Mouse (Mus musculus): Measurements from ENCODE around the gene Fbxo11. TPM values are rescaled to one million over a fixed set of nuclear protein-coding genes. Genes with fewer than 3 reads are reported as not detected.

Fbxo11 gene
- total RNA-seq (2014; rRNA removed) (16.7 and 17.1 TPM in 2 replicates), polyA plus RNA-seq (2012; rRNA removed) (5.1 and 5.9 TPM in 2 replicates)

DNA sequence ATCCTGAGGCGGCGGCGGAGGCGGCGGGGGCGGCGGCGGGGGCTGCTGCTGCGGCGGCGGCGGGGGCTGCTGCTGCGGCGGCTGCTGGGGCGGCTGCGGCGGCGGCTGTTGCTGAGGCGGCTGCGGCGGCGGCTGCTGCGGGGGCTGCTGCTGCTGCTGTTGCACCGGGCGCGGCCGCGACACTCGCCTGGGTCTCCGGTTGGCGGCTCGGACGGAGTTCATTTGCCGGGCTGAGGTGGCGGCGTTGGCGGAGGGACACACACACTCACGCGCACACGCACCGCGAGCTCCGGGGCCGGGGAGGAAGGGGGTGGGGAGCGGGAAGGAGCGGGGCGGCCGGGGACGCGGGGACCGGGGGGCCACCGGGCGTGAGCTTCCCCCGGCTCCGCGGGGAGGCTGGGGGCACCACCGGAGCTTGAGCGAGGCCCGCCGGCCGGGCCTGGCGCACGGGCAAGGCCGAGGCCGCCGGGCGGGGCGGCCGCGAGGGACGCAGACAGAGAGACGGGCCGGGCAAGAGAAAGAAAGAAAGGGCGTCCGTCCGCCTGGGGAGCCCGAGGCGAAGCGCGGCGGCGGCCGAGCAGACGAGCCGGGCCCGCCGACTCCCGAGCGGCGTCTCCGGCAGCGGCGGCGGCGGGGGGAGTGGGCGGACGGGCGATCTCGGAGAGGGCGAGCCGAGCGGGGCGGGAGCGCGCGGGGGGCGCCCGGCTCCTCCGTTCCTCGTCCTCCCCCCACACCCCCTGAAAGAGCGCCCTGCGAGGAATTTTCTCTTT is at the start of gene Fbxo11:
Gene Fbxo11, minus strand, starts transcription at position 261 of the 770 bp plus-strand sequence.
- H3K27ac ChIP-seq (replicated peaks; ENCODE audit: insufficient read depth, low read depth, low read length) = peak within 1 kb of the TSS; percentile 75
- H3K9ac ChIP-seq (ENCODE audit: low read depth, low read length) = peak within 1 kb of the TSS; percentile 97
- peaks cover 2% of the 10 kb centered on the region; the same call in 1 of the 2 replicates for H3K4me1 ChIP-seq (ENCODE audit: control insufficient read depth, insufficient read depth, low read length)
- H3K36me3 ChIP-seq (ENCODE audit: control insufficient read depth, insufficient read depth, low read length) = no peaks in the 10 kb centered on the region
- H3K79me2 ChIP-seq (ENCODE audit: control insufficient read depth, insufficient read depth, low read length) = peaks cover 14% of the 10 kb centered on the region
- DNase-seq (ENCODE audit: extremely low read depth, low read depth, low spot score) = no peak
- no peaks in the 10 kb centered on the region for H3K27me3 ChIP-seq (ENCODE audit: control insufficient read depth, insufficient read depth, low read length)
- TF ChIP-seq CTCF (IDR thresholded peaks at IDR 0.05; ENCODE audit: low read depth, low read length) (no peak), POLR2A (IDR thresholded peaks at IDR 0.05; ENCODE audit: extremely low read depth, insufficient read depth, low read length) (no peak)
- peak within 1 kb of the TSS; percentile 96 for H3K4me3 ChIP-seq (ENCODE audit: insufficient read depth, low read depth, low read length)
- under 1% methylated on average over 69 of the region's 112 CpGs for whole genome bisulfite sequencing

DNA sequence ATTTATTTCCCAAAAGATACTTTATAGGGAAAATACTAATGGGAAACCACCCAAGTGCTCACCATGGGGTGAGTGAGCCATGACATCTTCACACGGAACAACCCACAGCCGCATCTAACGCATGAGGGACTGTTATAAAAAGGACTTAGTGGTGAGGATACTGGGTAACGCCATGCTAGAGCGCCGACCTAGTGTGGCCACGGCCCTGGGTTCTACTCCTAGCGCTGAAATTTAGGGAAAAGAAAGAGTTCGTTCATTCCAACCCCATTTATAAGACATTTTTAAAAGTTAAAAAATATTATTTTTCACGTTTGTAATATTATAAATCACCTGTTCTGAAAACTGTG is 48.8 kb upstream of the Fbxo11 start:
- 92% methylated on average over 10 of the region's 10 CpGs for WGBS
- Histone ChIP-seq H3K79me2 (ENCODE audit: control insufficient read depth, insufficient read depth, low read length) (no peaks in the 10 kb centered on the region), H3K27me3 (ENCODE audit: control insufficient read depth, insufficient read depth, low read length) (no peaks in the 10 kb centered on the region), H3K4me3 (ENCODE audit: insufficient read depth, low read depth, low read length) (no peak overlapping the region), H3K27ac (replicated peaks; ENCODE audit: insufficient read depth, low read depth, low read length) (no peak overlapping the region), H3K9ac (ENCODE audit: low read depth, low read length) (no peak overlapping the region), H3K36me3 (ENCODE audit: control insufficient read depth, insufficient read depth, low read length) (no peaks in the 10 kb centered on the region), H3K4me1 (ENCODE audit: control insufficient read depth, insufficient read depth, low read length) (no peaks in the 10 kb centered on the region)
- no peak for TF ChIP-seq CTCF (IDR thresholded peaks at IDR 0.05; ENCODE audit: low read depth, low read length)
- no peak for TF ChIP-seq POLR2A (IDR thresholded peaks at IDR 0.05; ENCODE audit: extremely low read depth, insufficient read depth, low read length)
- DNase-seq (ENCODE audit: extremely low read depth, low read depth, low spot score) = no peak

DNA sequence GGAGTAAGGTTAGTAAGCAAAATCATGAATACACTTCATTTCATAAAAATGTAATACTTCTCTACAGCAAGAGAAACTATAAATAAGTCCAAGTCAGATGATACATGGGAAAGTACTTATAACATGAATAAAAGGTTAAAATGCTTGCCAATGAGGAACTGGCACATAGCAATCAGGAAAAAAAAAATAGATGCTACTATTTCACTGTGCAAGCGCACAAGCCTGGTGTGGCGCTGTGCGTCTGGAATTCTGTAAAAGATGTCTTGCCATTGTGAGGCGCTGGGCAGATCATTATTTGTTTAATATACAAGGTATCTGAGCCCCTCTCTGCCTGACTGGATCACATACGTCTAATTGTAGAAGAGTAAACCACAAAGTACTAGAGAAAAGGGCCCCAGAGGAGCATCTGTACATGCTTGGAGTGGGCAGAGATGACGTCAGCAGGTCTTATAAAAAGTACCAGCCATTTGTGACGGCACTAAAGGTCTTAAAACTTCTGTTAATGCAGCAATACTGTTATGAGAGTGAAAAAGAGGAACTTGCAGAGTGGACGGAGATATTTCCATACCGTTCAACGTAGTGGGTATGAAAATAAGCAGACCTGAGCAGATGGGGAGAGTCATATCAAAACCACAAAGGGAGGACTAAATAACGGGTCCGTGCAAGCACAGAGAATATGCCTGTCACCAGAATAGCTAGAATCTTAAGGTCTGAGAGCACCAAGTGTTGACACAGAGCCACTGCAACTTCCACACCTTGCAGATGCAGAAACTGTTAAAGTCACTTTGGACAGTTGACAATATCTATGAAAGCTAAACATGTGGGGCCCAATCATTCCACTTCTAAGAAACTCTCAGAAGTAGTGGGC is 48.2 kb upstream of the Fbxo11 start:
- Histone ChIP-seq H3K79me2 (ENCODE audit: control insufficient read depth, insufficient read depth, low read length) (no peaks in the 10 kb centered on the region), H3K9ac (ENCODE audit: low read depth, low read length) (no peak overlapping the region), H3K36me3 (ENCODE audit: control insufficient read depth, insufficient read depth, low read length) (no peaks in the 10 kb centered on the region), H3K4me1 (ENCODE audit: control insufficient read depth, insufficient read depth, low read length) (no peaks in the 10 kb centered on the region), H3K27me3 (ENCODE audit: control insufficient read depth, insufficient read depth, low read length) (no peaks in the 10 kb centered on the region), H3K27ac (replicated peaks; ENCODE audit: insufficient read depth, low read depth, low read length) (no peak overlapping the region), H3K4me3 (ENCODE audit: insufficient read depth, low read depth, low read length) (no peak overlapping the region)
- WGBS = 81% methylated on average over 12 of the region's 12 CpGs
- TF ChIP-seq CTCF (IDR thresholded peaks at IDR 0.05; ENCODE audit: low read depth, low read length) = no peak
- TF ChIP-seq POLR2A (IDR thresholded peaks at IDR 0.05; ENCODE audit: extremely low read depth, insufficient read depth, low read length) = no peak
- DNase-seq (ENCODE audit: extremely low read depth, low read depth, low spot score) = peak; percentile 27

DNA sequence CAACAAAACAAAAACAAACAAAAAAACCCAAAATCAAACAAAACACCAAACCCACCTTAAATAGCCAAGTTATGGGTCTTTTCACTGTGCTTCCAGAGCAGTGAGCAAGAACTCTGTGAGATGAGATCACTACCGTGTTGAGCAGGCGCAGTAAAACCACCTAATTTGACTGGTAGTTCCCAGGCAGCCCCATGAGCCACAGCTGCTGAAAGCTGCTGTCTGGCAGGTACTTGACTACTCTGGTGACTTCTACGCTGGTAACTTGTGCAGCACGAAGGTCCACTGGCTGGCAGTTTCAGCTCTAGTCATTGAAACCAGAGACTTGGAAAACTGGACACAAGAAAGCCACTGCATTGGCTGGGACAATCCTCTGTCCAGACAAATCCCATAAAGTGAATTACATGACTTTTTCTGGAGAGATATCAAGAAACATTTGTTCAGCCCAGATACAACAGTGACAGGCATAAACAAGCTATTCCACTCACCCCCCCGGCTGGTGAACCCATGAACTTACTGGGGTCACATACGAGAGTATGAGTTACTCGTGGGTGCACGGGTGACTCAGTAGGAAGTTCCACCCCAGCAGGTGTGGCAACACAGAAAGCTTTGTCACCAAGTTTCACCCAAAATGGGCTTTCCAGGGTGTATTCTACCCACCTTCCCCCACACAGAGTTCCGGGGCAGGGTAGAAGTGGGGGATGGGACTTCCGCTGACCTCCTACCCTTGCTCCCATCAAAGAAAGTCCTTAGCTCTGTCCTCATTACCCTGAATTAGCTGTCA is 47.0 kb upstream of the Fbxo11 start:
- Histone ChIP-seq H3K79me2 (ENCODE audit: control insufficient read depth, insufficient read depth, low read length) (no peaks in the 10 kb centered on the region), H3K9ac (ENCODE audit: low read depth, low read length) (no peak overlapping the region), H3K27ac (replicated peaks; ENCODE audit: insufficient read depth, low read depth, low read length) (no peak overlapping the region), H3K27me3 (ENCODE audit: control insufficient read depth, insufficient read depth, low read length) (no peaks in the 10 kb centered on the region), H3K36me3 (ENCODE audit: control insufficient read depth, insufficient read depth, low read length) (no peaks in the 10 kb centered on the region), H3K4me1 (ENCODE audit: control insufficient read depth, insufficient read depth, low read length) (no peaks in the 10 kb centered on the region), H3K4me3 (ENCODE audit: insufficient read depth, low read depth, low read length) (no peak overlapping the region)
- 72% methylated on average over 10 of the region's 10 CpGs for WGBS
- no peak for DNase-seq (ENCODE audit: extremely low read depth, low read depth, low spot score)
- TF ChIP-seq POLR2A (IDR thresholded peaks at IDR 0.05; ENCODE audit: extremely low read depth, insufficient read depth, low read length) (no peak), CTCF (IDR thresholded peaks at IDR 0.05; ENCODE audit: low read depth, low read length) (no peak)

DNA sequence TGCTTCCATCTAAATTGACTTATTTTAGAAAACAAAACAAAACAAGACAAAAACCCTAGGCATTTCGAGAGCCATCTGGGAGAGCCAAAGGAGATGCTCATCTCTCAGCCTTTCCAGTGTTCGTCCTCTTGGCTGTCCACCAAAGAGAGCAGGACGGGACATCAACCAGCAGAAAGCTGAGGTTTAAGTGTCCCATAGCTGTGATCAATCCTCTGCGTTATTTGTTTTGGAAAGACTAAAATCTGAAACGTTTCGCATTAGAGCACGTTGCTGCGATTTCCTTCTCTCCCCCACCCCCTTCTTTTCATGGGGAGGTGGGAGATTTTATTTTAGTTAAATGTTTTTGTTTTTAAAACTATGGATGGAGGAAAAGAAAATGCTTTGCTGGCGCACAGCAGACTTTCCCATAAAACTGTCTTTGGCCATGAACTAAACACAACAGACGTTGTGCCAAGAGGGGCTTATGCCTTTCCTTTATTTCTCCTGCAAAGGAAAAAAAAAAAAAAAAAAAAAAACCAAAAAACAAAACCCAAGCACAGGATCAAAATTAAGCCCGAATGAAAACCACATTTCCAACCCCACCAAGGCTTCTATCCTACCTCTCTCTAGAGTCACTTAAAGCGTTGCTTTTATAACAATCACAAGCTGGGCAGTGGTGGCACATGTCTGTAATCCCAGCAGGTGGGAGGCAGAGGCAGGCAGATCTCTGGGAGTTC is 46.1 kb upstream of the Fbxo11 start:
- H3K27me3 ChIP-seq (ENCODE audit: control insufficient read depth, insufficient read depth, low read length) = no peaks in the 10 kb centered on the region

More for the DNA sequence above, 46.1 kb upstream of the Fbxo11 start:
- Histone ChIP-seq H3K36me3 (ENCODE audit: control insufficient read depth, insufficient read depth, low read length) (no peaks in the 10 kb centered on the region), H3K9ac (ENCODE audit: low read depth, low read length) (no peak overlapping the region), H3K79me2 (ENCODE audit: control insufficient read depth, insufficient read depth, low read length) (no peaks in the 10 kb centered on the region), H3K27ac (replicated peaks; ENCODE audit: insufficient read depth, low read depth, low read length) (no peak overlapping the region), H3K4me1 (ENCODE audit: control insufficient read depth, insufficient read depth, low read length) (no peaks in the 10 kb centered on the region), H3K4me3 (ENCODE audit: insufficient read depth, low read depth, low read length) (no peak overlapping the region)
- 90% methylated on average over 12 of the region's 12 CpGs for WGBS
- TF ChIP-seq POLR2A (IDR thresholded peaks at IDR 0.05; ENCODE audit: extremely low read depth, insufficient read depth, low read length) = no peak
- no peak for TF ChIP-seq CTCF (IDR thresholded peaks at IDR 0.05; ENCODE audit: low read depth, low read length)
- no peak for DNase-seq (ENCODE audit: extremely low read depth, low read depth, low spot score)
